Mouse (Mus musculus): ENCODE data around the gene Ankrd31. TPM values are rescaled to one million over a fixed set of nuclear protein-coding genes. Genes with fewer than 3 reads are reported as not detected.

Ankrd31 gene
- polyA plus RNA-seq, 1 experiment from 2014 or later: not detected

DNA sequence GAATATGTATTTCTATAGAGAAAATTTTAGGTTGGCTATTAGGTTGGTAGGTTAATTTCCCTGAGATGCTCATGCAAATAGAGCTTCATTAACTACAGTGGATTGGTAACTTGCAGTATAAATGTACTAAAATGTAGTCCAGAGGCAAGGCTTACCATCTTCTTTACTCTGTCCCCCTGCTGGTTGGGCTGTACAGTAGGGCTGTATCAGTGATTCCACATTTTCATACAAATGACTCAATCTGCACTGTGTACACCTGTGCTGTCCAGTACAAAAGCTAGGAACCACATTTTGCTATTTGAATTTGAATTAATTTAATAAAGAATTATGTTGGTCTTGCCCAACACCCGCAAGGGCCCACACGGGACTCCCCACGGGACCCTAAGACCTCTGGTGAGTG is 111.1 kb downstream of the Ankrd31 start:
- Histone ChIP-seq H3K27me3 (ENCODE audit: control insufficient read depth, insufficient read depth, low read length) (no peaks in the 10 kb centered on the region), H3K9me3 (ENCODE audit: control insufficient read depth, low read length) (no peaks in the 10 kb centered on the region), H3K9ac (ENCODE audit: low read length) (no peak overlapping the region), H3K4me2 (ENCODE audit: low read length) (no peak overlapping the region), H3K4me3 (ENCODE audit: control insufficient read depth in 1 of 2, insufficient read depth in 1 of 2, low read depth in 1 of 2, low read length in 2 of 2) (no peak overlapping the region), H3K4me1 (ENCODE audit: control insufficient read depth in 2 of 2, insufficient read depth in 2 of 2, low read length in 2 of 2) (no peaks in the 10 kb centered on the region), H3K36me3 (ENCODE audit: control insufficient read depth, insufficient read depth, low read length) (no peaks in the 10 kb centered on the region), H3K27ac (replicated peaks in 1 of 2; ENCODE audit: control insufficient read depth in 1 of 2, insufficient read depth in 1 of 2, low read depth in 2 of 2, low read length in 2 of 2) (no peak overlapping the region)
- 83% methylated on average over 3 of the region's 3 CpGs for WGBS
- ATAC-seq (ENCODE audit: insufficient number of reproducible peaks, insufficient read depth, low FRiP score, low read depth): no peak

DNA sequence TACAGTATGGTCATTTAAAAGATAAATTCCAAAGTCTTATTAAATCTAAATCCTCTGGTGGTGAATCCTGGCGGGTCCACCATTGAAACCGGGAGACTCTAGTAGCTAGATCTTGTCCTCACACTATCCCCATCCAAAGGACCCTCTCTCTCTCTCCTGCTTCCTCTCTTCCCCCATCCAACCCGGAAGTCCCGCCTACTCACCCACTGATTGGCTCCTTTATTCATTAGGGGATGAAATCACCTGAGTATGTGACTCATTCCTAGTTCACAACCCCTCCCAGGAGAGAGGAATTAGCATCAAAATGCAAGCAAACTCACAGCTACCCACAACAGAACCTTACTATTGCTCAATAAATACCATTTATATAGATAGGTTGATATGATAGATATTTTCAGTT is 122.7 kb downstream of the Ankrd31 start:
- Histone ChIP-seq H3K4me3 (ENCODE audit: control insufficient read depth in 1 of 2, insufficient read depth in 1 of 2, low read depth in 1 of 2, low read length in 2 of 2) (no peak overlapping the region), H3K4me1 (ENCODE audit: control insufficient read depth in 2 of 2, insufficient read depth in 2 of 2, low read length in 2 of 2) (no peaks in the 10 kb centered on the region), H3K4me2 (ENCODE audit: low read length) (no peak overlapping the region), H3K36me3 (ENCODE audit: control insufficient read depth, insufficient read depth, low read length) (no peaks in the 10 kb centered on the region), H3K27me3 (ENCODE audit: control insufficient read depth, insufficient read depth, low read length) (no peaks in the 10 kb centered on the region), H3K9me3 (ENCODE audit: control insufficient read depth, low read length) (no peaks in the 10 kb centered on the region), H3K27ac (replicated peaks in 1 of 2; ENCODE audit: control insufficient read depth in 1 of 2, insufficient read depth in 1 of 2, low read depth in 2 of 2, low read length in 2 of 2) (no peak overlapping the region), H3K9ac (ENCODE audit: low read length) (no peak overlapping the region)
- WGBS: 76% methylated on average over 4 of the region's 4 CpGs
- ATAC-seq (ENCODE audit: insufficient number of reproducible peaks, insufficient read depth, low FRiP score, low read depth): no peak

DNA sequence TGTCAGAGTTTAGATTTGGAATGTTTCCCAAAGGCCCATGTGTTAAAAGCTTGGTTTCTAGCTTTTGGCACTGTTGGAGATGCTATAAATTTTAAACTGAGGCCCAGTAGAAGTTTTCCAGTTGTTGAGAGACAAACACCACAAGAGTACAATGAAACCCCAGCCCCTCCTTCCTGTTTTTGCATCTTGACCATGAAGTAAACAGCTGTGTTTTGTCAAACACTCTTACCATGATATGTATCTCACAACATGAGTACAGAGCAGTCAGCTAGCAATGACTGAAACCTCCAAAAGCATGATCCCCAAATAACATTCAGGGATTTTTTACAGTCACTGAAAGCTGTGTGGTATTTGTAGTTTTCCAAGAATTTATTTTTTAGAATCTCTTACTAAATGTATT is 126.0 kb downstream of the Ankrd31 start:
- Histone ChIP-seq H3K4me3 (ENCODE audit: control insufficient read depth in 1 of 2, insufficient read depth in 1 of 2, low read depth in 1 of 2, low read length in 2 of 2) (no peak overlapping the region), H3K4me2 (ENCODE audit: low read length) (no peak overlapping the region), H3K27ac (replicated peaks in 1 of 2; ENCODE audit: control insufficient read depth in 1 of 2, insufficient read depth in 1 of 2, low read depth in 2 of 2, low read length in 2 of 2) (no peak overlapping the region), H3K9me3 (ENCODE audit: control insufficient read depth, low read length) (no peaks in the 10 kb centered on the region), H3K36me3 (ENCODE audit: control insufficient read depth, insufficient read depth, low read length) (no peaks in the 10 kb centered on the region), H3K4me1 (ENCODE audit: control insufficient read depth in 2 of 2, insufficient read depth in 2 of 2, low read length in 2 of 2) (no peaks in the 10 kb centered on the region), H3K9ac (ENCODE audit: low read length) (no peak overlapping the region), H3K27me3 (ENCODE audit: control insufficient read depth, insufficient read depth, low read length) (no peaks in the 10 kb centered on the region)
- no peak for ATAC-seq (ENCODE audit: insufficient number of reproducible peaks, insufficient read depth, low FRiP score, low read depth)

DNA sequence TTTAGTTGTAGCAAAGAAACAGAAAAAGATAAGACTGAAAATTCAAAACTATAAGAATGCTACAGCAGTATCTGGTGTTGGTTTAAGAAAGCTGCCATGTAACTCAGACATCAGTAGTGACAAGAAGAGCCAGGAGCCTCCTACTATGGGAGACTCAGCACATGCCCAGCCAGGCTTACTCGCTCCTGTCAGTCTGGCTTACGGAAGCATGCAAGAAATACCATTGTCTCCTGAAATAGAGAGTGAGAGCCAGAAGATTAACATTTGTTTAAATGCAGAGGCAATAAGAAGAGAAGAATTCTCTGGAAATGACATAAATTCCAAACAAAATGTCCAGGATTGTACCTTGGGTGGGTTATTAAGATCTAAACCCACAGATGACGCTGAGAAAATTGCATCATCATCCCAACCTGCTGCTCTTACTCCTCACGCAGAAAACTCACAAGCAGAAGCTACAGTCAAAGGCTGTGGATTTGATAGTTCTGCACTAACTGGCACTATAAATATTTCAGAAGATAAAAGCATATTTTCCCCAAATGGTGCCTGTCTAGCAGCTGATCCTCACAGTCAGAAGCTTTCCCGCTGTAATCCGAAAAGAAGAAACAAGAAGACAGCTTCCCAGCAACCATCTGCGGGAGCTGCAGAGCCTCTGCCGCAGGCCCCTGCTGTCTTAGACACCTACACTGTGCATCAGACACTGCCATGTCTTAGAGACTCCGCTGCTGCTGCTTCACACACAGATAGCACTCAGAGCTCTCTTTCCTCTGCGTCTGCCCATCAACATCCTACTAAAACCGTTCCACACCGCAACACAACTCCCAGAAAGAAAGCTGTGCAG is 130.4 kb downstream of the Ankrd31 start:
- Histone ChIP-seq H3K27me3 (ENCODE audit: control insufficient read depth, insufficient read depth, low read length) (no peaks in the 10 kb centered on the region), H3K4me2 (ENCODE audit: low read length) (no peak overlapping the region), H3K4me3 (ENCODE audit: control insufficient read depth in 1 of 2, insufficient read depth in 1 of 2, low read depth in 1 of 2, low read length in 2 of 2) (no peak overlapping the region), H3K27ac (replicated peaks in 1 of 2; ENCODE audit: control insufficient read depth in 1 of 2, insufficient read depth in 1 of 2, low read depth in 2 of 2, low read length in 2 of 2) (no peak overlapping the region), H3K36me3 (ENCODE audit: control insufficient read depth, insufficient read depth, low read length) (no peaks in the 10 kb centered on the region), H3K4me1 (ENCODE audit: control insufficient read depth in 2 of 2, insufficient read depth in 2 of 2, low read length in 2 of 2) (no peaks in the 10 kb centered on the region), H3K9ac (ENCODE audit: low read length) (no peak overlapping the region), H3K9me3 (ENCODE audit: control insufficient read depth, low read length) (no peaks in the 10 kb centered on the region)
- no peak for ATAC-seq (ENCODE audit: insufficient number of reproducible peaks, insufficient read depth, low FRiP score, low read depth)
- WGBS: 67% methylated on average over 12 of the region's 12 CpGs

DNA sequence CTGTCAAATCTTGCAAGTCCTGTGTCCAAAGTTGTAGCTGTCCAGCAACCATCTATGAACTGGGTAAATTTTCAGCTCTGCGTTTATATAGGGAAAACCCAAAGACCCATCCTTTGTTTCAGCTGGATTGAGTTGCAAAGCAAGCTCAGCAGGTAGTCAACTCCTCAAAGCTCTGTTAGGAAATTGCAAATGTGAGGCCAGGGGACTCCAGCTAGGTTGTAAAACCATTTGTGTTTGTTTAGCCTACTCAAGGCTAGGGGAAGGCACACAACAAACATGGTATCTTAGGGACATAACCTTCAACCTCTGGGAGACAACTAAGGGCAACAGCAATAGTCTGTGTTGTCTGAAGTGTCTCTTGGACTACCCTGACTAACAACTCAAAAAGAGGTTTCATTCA is 136.5 kb downstream of the Ankrd31 start:
- WGBS: 30% methylated on average over 1 of the region's 1 CpGs
- ATAC-seq (ENCODE audit: insufficient number of reproducible peaks, insufficient read depth, low FRiP score, low read depth): no peak

DNA sequence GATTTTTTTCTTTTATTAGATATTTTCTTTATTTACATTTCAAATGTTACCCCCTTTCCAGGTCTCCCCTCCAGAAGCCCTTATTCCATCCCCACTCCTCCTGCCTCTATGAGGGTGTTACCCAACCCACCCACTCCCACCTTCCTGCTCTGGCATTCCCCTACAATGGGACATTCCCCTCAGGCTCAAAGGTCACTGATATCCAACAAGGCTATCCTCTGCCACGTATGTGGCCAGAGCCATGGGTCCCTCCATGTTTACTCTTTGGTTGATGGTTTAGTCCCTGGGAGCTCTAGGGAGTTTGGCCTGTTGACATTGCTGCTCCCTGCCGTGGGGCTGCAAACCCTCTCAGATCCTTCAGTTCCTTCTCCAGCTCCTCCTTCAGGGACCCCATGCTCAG is 141.9 kb downstream of the Ankrd31 start:
- WGBS: 26% methylated on average over 2 of the region's 2 CpGs
- no peak overlapping the region for H3K9ac ChIP-seq (ENCODE audit: low read length)
- no peak for ATAC-seq (ENCODE audit: insufficient number of reproducible peaks, insufficient read depth, low FRiP score, low read depth)
- H3K4me1 ChIP-seq (ENCODE audit: control insufficient read depth in 2 of 2, insufficient read depth in 2 of 2, low read length in 2 of 2): no peaks in the 10 kb centered on the region
- H3K27ac ChIP-seq (replicated peaks in 1 of 2; ENCODE audit: control insufficient read depth in 1 of 2, insufficient read depth in 1 of 2, low read depth in 2 of 2, low read length in 2 of 2): no peak overlapping the region
- H3K4me2 ChIP-seq (ENCODE audit: low read length): no peak overlapping the region
- H3K4me3 ChIP-seq (ENCODE audit: control insufficient read depth in 1 of 2, insufficient read depth in 1 of 2, low read depth in 1 of 2, low read length in 2 of 2): no peak overlapping the region
- H3K36me3 ChIP-seq (ENCODE audit: control insufficient read depth, insufficient read depth, low read length): no peaks in the 10 kb centered on the region
- H3K27me3 ChIP-seq (ENCODE audit: control insufficient read depth, insufficient read depth, low read length): no peaks in the 10 kb centered on the region
- no peaks in the 10 kb centered on the region for H3K9me3 ChIP-seq (ENCODE audit: control insufficient read depth, low read length)

More for the DNA sequence above, 136.5 kb downstream of the Ankrd31 start:
- Histone ChIP-seq H3K27ac (replicated peaks in 1 of 2; ENCODE audit: control insufficient read depth in 1 of 2, insufficient read depth in 1 of 2, low read depth in 2 of 2, low read length in 2 of 2) (no peak overlapping the region), H3K36me3 (ENCODE audit: control insufficient read depth, insufficient read depth, low read length) (no peaks in the 10 kb centered on the region), H3K4me3 (ENCODE audit: control insufficient read depth in 1 of 2, insufficient read depth in 1 of 2, low read depth in 1 of 2, low read length in 2 of 2) (no peak overlapping the region), H3K27me3 (ENCODE audit: control insufficient read depth, insufficient read depth, low read length) (no peaks in the 10 kb centered on the region), H3K9ac (ENCODE audit: low read length) (no peak overlapping the region), H3K9me3 (ENCODE audit: control insufficient read depth, low read length) (no peaks in the 10 kb centered on the region), H3K4me1 (ENCODE audit: control insufficient read depth in 2 of 2, insufficient read depth in 2 of 2, low read length in 2 of 2) (no peaks in the 10 kb centered on the region), H3K4me2 (ENCODE audit: low read length) (no peak overlapping the region)

DNA sequence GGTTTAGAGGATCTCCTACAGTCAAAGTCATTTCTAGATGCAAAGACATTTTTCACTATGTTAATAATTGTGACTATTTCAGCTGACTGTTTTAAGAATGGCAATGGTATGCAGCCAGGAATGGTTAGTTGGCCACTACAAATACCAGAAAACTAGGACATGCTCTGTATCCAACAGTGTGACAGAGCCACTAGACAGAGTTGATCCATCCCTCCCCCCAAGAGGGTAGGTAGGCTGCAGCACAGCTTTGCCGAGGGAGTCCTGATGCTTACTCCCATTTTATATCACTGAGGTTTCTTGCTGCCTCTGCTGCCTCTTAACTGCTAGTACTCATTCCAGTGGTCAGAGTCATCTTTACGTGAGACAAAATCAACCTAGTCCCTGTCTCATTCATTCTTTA is 147.1 kb downstream of the Ankrd31 start:
- Histone ChIP-seq H3K4me3 (ENCODE audit: control insufficient read depth in 1 of 2, insufficient read depth in 1 of 2, low read depth in 1 of 2, low read length in 2 of 2) (no peak overlapping the region), H3K4me1 (ENCODE audit: control insufficient read depth in 2 of 2, insufficient read depth in 2 of 2, low read length in 2 of 2) (no peaks in the 10 kb centered on the region), H3K9me3 (ENCODE audit: control insufficient read depth, low read length) (no peaks in the 10 kb centered on the region), H3K27me3 (ENCODE audit: control insufficient read depth, insufficient read depth, low read length) (no peaks in the 10 kb centered on the region), H3K36me3 (ENCODE audit: control insufficient read depth, insufficient read depth, low read length) (no peaks in the 10 kb centered on the region), H3K9ac (ENCODE audit: low read length) (no peak overlapping the region), H3K4me2 (ENCODE audit: low read length) (no peak overlapping the region), H3K27ac (replicated peaks in 1 of 2; ENCODE audit: control insufficient read depth in 1 of 2, insufficient read depth in 1 of 2, low read depth in 2 of 2, low read length in 2 of 2) (no peak overlapping the region)
- WGBS: 68% methylated on average over 2 of the region's 2 CpGs
- ATAC-seq (ENCODE audit: insufficient number of reproducible peaks, insufficient read depth, low FRiP score, low read depth): no peak

DNA sequence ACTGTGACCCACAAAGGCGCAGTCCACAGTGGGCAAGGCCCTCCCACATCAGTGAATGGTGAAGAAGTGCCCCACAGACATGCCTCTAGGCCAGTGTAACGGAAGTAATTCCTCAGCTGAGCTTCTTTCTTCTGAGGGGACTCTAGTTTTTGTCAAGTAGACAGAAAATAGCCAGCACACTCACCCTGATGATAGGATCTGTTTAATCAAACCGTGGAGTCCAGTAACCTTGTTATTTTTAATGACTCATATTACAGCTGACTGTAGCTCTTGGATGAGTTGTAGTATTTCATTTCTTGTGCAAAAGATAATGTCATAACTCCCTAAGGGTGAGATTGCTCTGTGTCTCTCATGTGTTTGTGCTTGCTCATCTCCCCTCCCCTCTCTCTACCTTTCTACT is 158.6 kb downstream of the Ankrd31 start:
- Histone ChIP-seq H3K4me3 (ENCODE audit: control insufficient read depth in 1 of 2, insufficient read depth in 1 of 2, low read depth in 1 of 2, low read length in 2 of 2) (no peak overlapping the region), H3K27ac (replicated peaks in 1 of 2; ENCODE audit: control insufficient read depth in 1 of 2, insufficient read depth in 1 of 2, low read depth in 2 of 2, low read length in 2 of 2) (no peak overlapping the region), H3K9ac (ENCODE audit: low read length) (no peak overlapping the region), H3K4me2 (ENCODE audit: low read length) (no peak overlapping the region), H3K36me3 (ENCODE audit: control insufficient read depth, insufficient read depth, low read length) (no peaks in the 10 kb centered on the region), H3K9me3 (ENCODE audit: control insufficient read depth, low read length) (no peaks in the 10 kb centered on the region), H3K27me3 (ENCODE audit: control insufficient read depth, insufficient read depth, low read length) (no peaks in the 10 kb centered on the region), H3K4me1 (ENCODE audit: control insufficient read depth in 2 of 2, insufficient read depth in 2 of 2, low read length in 2 of 2) (no peaks in the 10 kb centered on the region)
- 54% methylated on average over 3 of the region's 3 CpGs for WGBS
- no peak for ATAC-seq (ENCODE audit: insufficient number of reproducible peaks, insufficient read depth, low FRiP score, low read depth)

Data from heart, embryonic 14.5 days (tissue).